Mouse (Mus musculus) kidney, adult 2 months (tissue): ENCODE measurements at regions not wholly inside any gene's neighbourhood (a gene's known extent, or its start where the extent isn't known, plus 50 kb on each side); places are given as distances from the start of the nearest gene placed in this dataset.

Experiments used
- DNase-seq: peaks from one replicate; pipeline ENCODE4 v3.0.0; 2021
- H3K27ac ChIP-seq: fragments of 200-500 bp; 2 replicates; pipeline ENCODE4 v1.5.1; 2012; ENCODE audit warnings: low read depth, low read length, control low read depth, inconsistent platforms; ENCODE audit not compliant: insufficient read depth
- H3K27me3 ChIP-seq: fragments of 200-500 bp; replicated peaks from 2 replicates; pipeline ENCODE4 v1.6.1; 2012; ENCODE audit warnings: mild to moderate bottlenecking, moderate library complexity, low read length, inconsistent platforms; ENCODE audit not compliant: control insufficient read depth, insufficient read depth
- H3K36me3 ChIP-seq: fragments of 200-500 bp; 2 replicates; pipeline ENCODE4 v1.6.1; 2012; ENCODE audit warnings: mild to moderate bottlenecking, moderate library complexity, low read length, inconsistent platforms; ENCODE audit not compliant: control insufficient read depth, insufficient read depth
- H3K4me1 ChIP-seq: fragments of 200-500 bp; 2 replicates; pipeline ENCODE4 v1.6.1; 2011; ENCODE audit warnings: low read length; ENCODE audit not compliant: control insufficient read depth, insufficient read depth
- H3K4me3 ChIP-seq: fragments of 200-500 bp; 2 replicates; pipeline ENCODE4 v1.5.1; 2011; ENCODE audit warnings: mild to moderate bottlenecking, low read depth, low read length, control low read depth; ENCODE audit not compliant: insufficient read depth
- CTCF ChIP-seq: fragments of 200-500 bp; conservative IDR thresholded peaks from 2 replicates; pipeline ENCODE4 v1.5.1; 2011; ENCODE audit warnings: low read depth, mild to moderate bottlenecking, control low read depth, low read length, moderate library complexity, mixed read lengths; ENCODE audit not compliant: insufficient read depth, insufficient read length
- POLR2A ChIP-seq: fragments of 200-500 bp; IDR thresholded peaks from one replicate; pipeline ENCODE4 v1.6.1; 2011; ENCODE audit warnings: low read depth, low read length, control low read depth
- WGBS: fragments of 180-500 bp; shearing (Covaris S2); methylation state at CpG from one replicate; pipeline ENCODE4 v1.1.7; 2018; 5-methylcytosine and 5-hydroxymethylcytosine counted together

DNA sequence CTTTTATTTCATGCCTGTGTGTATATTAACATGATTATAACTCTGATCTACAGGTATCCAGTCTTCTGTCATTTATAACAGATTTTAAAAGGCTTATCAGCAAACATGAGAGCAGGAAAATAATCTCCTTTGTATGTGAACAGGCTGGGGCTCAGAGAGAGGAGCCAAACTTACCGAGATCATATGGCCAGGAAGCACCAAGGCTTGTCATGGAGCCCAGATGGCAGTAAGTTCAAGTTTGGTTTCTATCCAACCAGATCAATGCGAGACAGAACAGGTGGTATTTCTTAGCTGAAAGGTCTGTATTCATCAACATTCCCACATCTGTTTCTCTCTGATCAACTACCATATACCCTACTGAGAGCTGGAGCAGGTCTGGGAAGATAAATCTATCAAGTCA, 96.1 kb upstream of the Tnc start:
- DNase-seq: no peak
- H3K36me3 ChIP-seq: no peaks in the 10 kb centered on the region
- no peaks in the 10 kb centered on the region for H3K27me3 ChIP-seq
- TF ChIP-seq POLR2A: no peak
- no peak for TF ChIP-seq CTCF
- WGBS: 71% methylated on average over 2 of the region's 2 CpGs
- H3K4me3 ChIP-seq: no peak overlapping the region
- H3K27ac ChIP-seq: no peak overlapping the region
- H3K4me1 ChIP-seq: no peaks in the 10 kb centered on the region

GRCm38 (mm10) chr4:64142356-64142787, 95.6 kb upstream of the Tnc start:
- Histone ChIP-seq H3K27ac (no peak overlapping the region), H3K27me3 (no peaks in the 10 kb centered on the region), H3K4me3 (no peak overlapping the region), H3K4me1 (no peaks in the 10 kb centered on the region), H3K36me3 (no peaks in the 10 kb centered on the region)
- whole genome bisulfite sequencing: 66% methylated on average over 5 of the region's 5 CpGs
- DNase-seq: no peak
- TF ChIP-seq POLR2A (no peak), CTCF (no peak)

GRCm38 (mm10) chr4:64139836-64140235, 93.0 kb upstream of the Tnc start:
- no peaks in the 10 kb centered on the region for H3K27me3 ChIP-seq
- no peak overlapping the region for H3K4me3 ChIP-seq
- H3K4me1 ChIP-seq: no peaks in the 10 kb centered on the region
- no peak for DNase-seq
- H3K36me3 ChIP-seq: no peaks in the 10 kb centered on the region
- no peak overlapping the region for H3K27ac ChIP-seq
- TF ChIP-seq CTCF (no peak), POLR2A (no peak)
- 83% methylated on average over 4 of the region's 4 CpGs for WGBS

GRCm38 (mm10) chr4:64135036-64135435, 88.2 kb upstream of the Tnc start:
- TF ChIP-seq POLR2A (no peak), CTCF (no peak)
- WGBS: 67% methylated on average over 3 of the region's 3 CpGs
- Histone ChIP-seq H3K36me3 (no peaks in the 10 kb centered on the region), H3K27ac (no peak overlapping the region), H3K4me3 (no peak overlapping the region), H3K4me1 (no peaks in the 10 kb centered on the region), H3K27me3 (no peaks in the 10 kb centered on the region)
- no peak for DNase-seq

GRCm38 (mm10) chr4:64129290-64129689, 82.5 kb upstream of the Tnc start:
- H3K36me3 ChIP-seq: no peaks in the 10 kb centered on the region
- H3K27ac ChIP-seq: no peak overlapping the region
- H3K4me3 ChIP-seq: no peak overlapping the region
- 63% methylated on average over 1 of the region's 1 CpGs for WGBS
- no peak for DNase-seq
- H3K27me3 ChIP-seq: no peaks in the 10 kb centered on the region
- TF ChIP-seq CTCF (no peak), POLR2A (no peak)
- H3K4me1 ChIP-seq: no peaks in the 10 kb centered on the region

DNA sequence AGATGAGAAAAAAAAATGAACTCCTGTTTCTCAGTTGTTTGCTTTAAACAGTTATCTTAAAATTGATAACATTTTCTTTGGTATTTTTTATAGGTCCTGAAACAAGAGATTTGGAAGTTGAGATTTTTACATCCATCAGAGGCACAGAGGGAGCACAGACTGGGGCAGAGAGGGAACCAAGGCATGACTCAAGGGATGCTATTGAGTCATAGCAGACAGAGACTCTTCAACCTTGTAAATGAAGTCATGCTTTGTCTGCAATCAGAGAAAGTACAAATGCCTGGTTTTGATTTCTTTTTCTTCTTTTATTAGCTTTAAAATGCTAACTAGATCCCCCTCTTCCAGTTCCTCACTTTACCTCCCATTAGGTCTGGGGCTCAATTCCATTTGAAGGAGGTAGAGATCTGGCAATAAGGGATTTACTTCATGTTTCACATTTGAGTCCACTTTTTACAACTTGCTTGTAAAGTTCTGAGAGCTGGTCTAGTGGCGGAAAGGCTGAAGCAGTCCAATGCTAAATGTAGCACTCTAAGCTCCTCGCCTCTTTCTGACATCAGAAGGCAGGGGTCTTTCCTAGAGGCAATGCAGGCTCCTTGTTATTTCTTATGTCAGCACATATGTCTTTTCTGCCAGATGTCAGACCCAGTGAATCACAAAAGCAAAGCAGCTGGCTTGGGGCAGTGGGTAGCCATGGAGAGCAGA, 77.7 kb upstream of the Tnc start:
- WGBS: 89% methylated on average over 2 of the region's 2 CpGs
- TF ChIP-seq POLR2A: no peak
- Histone ChIP-seq H3K27ac (no peak overlapping the region), H3K36me3 (no peaks in the 10 kb centered on the region), H3K4me1 (no peaks in the 10 kb centered on the region), H3K27me3 (no peaks in the 10 kb centered on the region), H3K4me3 (no peak overlapping the region)
- DNase-seq: no peak

DNA sequence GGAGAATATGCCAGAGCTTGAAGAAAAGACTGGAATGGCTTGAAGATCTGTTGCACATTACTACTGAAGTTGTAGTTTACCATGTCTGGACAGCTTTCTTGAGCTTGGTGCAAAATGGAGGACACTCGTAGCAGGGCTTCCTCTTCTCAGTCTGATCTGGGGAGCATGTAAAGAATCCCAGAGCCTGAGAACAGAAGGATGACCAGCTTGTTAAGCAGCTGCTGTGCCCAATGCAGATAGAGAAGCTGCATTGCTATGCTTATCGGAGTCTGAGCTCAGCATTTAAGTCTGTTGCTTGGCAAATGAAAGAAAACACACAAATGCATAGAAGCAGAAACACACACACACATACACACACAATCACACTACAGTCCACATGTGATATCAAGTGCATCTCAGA, 76.9 kb upstream of the Tnc start:
- H3K4me3 ChIP-seq: no peak overlapping the region
- no peak for DNase-seq
- no peak overlapping the region for H3K27ac ChIP-seq
- no peaks in the 10 kb centered on the region for H3K36me3 ChIP-seq
- H3K4me1 ChIP-seq: no peaks in the 10 kb centered on the region
- WGBS: 86% methylated on average over 2 of the region's 2 CpGs
- no peak for TF ChIP-seq POLR2A
- TF ChIP-seq CTCF: no peak
- H3K27me3 ChIP-seq: no peaks in the 10 kb centered on the region

- TF ChIP-seq CTCF (no peak), POLR2A (no peak)
- H3K27me3 ChIP-seq: no peaks in the 10 kb centered on the region
- WGBS: 55% methylated on average over 4 of the region's 4 CpGs
- no peak overlapping the region for H3K27ac ChIP-seq
- DNase-seq: no peak
- H3K36me3 ChIP-seq: no peaks in the 10 kb centered on the region
- no peaks in the 10 kb centered on the region for H3K4me1 ChIP-seq
- no peak overlapping the region for H3K4me3 ChIP-seq
Observed at GRCm38 (mm10) chr4:64098247-64098646, 51.4 kb upstream of the Tnc start.
